Mouse (Mus musculus) limb, embryonic 11.5 days (tissue): ENCODE results near the gene Dlgap5. TPM values are rescaled to one million over a fixed set of nuclear protein-coding genes. Genes with fewer than 3 reads are reported as not detected.

ENCODE experiments used
- ATAC-seq: fragments of 200-750 bp; cut with Nextera tagmentation; 2 replicates; pipeline ENCODE4 v1.8.0; 2017; ENCODE audit warnings: low read depth; ENCODE audit not compliant: insufficient number of reproducible peaks, low FRiP score, low TSS enrichment
- DNase-seq: peaks from one replicate; pipeline ENCODE4 v3.0.0-alpha.2; 2015; ENCODE audit warnings: low spot score
- H3K27ac ChIP-seq: fragments of 300-500 bp; sonication (generic); replicated peaks from 2 replicates; pipeline ENCODE4 v1.5.1; 2014; ENCODE audit warnings: low read depth, mild to moderate bottlenecking, low read length
- H3K27me3 ChIP-seq: fragments of 300-500 bp; sonication (generic); 2 replicates; pipeline ENCODE4 v1.6.1; 2014; ENCODE audit warnings: mild to moderate bottlenecking, low read length, mixed read lengths; ENCODE audit not compliant: control insufficient read depth, insufficient read depth
- H3K36me3 ChIP-seq: fragments of 300-500 bp; sonication (generic); 2 replicates; pipeline ENCODE4 v1.6.1; 2014; ENCODE audit warnings: mild to moderate bottlenecking, low read length, moderate library complexity, mixed read lengths; ENCODE audit not compliant: control insufficient read depth, insufficient read depth
- H3K4me1 ChIP-seq: fragments of 300-500 bp; sonication (generic); 2 replicates; pipeline ENCODE4 v1.6.1; 2014; ENCODE audit warnings: low read length, mixed read lengths; ENCODE audit not compliant: control insufficient read depth, insufficient read depth
- H3K4me2 ChIP-seq: fragments of 300-500 bp; sonication (generic); 2 replicates; pipeline ENCODE4 v1.6.1; 2014; ENCODE audit warnings: low read depth, mild to moderate bottlenecking, moderate library complexity; ENCODE audit not compliant: severe bottlenecking
- H3K4me3 ChIP-seq: fragments of 300-500 bp; sonication (generic); 2 replicates; pipeline ENCODE4 v1.5.1; 2014; ENCODE audit warnings: low read depth, low read length
- H3K9ac ChIP-seq: fragments of 300-500 bp; sonication (generic); 2 replicates; pipeline ENCODE4 v1.6.1; 2014; ENCODE audit warnings: mild to moderate bottlenecking, low read length
- H3K9me3 ChIP-seq: fragments of 300-500 bp; sonication (generic); 2 replicates; pipeline ENCODE4 v1.6.1; 2016; ENCODE audit warnings: low read length; ENCODE audit not compliant: control insufficient read depth
- WGBS: fragments of 180-500 bp; shearing (Covaris S2); extraction: QIAGEN DNeasy Blood & Tissue Kit; methylation state at CpG from one replicate; pipeline ENCODE4 v1.1.7; 2014; 5-methylcytosine and 5-hydroxymethylcytosine counted together
- polyA plus RNA-seq: library from polyadenylated mRNA; unstranded; fragments of >200 nt; fragmentation: Nextera tagmentation; extraction: Ambion mirVana; gene quantifications from 2 replicates; pipeline ENCODE4 v1.2.1, GENCODE M21; 2014

Dlgap5 gene
- polyA plus RNA-seq, 1 experiment from 2014 or later: 79.6 TPM

GRCm38 (mm10) chr14:47418666-47418991 is 422 bp upstream of the Dlgap5 start:
- no peak overlapping the region for H3K27ac ChIP-seq
- no peak for DNase-seq
- H3K4me1 ChIP-seq: peaks cover 7% of the 10 kb centered on the region; the same call in 1 of the 2 replicates
- H3K4me2 ChIP-seq: peak overlapping the region; percentile 38
- peak overlapping the region; percentile 40; the same call in 1 of the 2 replicates for H3K9ac ChIP-seq
- peaks cover 8% of the 10 kb centered on the region for H3K36me3 ChIP-seq
- H3K27me3 ChIP-seq: no peaks in the 10 kb centered on the region
- no peak for ATAC-seq
- 57% methylated on average over 5 of the region's 5 CpGs for WGBS
- no peaks in the 10 kb centered on the region for H3K9me3 ChIP-seq
- H3K4me3 ChIP-seq: peak overlapping the region; percentile 56

GRCm38 (mm10) chr14:47417346-47417745 is 861 bp downstream of the Dlgap5 start:
- 32% methylated on average over 3 of the region's 3 CpGs for WGBS
- H3K9ac ChIP-seq: peak overlapping the region; percentile 60
- peak overlapping the region; percentile 85 for H3K4me2 ChIP-seq
- no peak for DNase-seq
- peaks cover 10% of the 10 kb centered on the region for H3K36me3 ChIP-seq
- H3K9me3 ChIP-seq: no peaks in the 10 kb centered on the region
- H3K27me3 ChIP-seq: no peaks in the 10 kb centered on the region
- peaks cover 7% of the 10 kb centered on the region; the same call in 1 of the 2 replicates for H3K4me1 ChIP-seq
- H3K27ac ChIP-seq: 0 out of 2 replicates have a peak overlapping the region, but pooled peaks have one; percentile 51
- ATAC-seq: no peak
- peak overlapping the region; percentile 56 for H3K4me3 ChIP-seq

- H3K9me3 ChIP-seq: no peaks in the 10 kb centered on the region
- H3K36me3 ChIP-seq: peaks cover 46% of the 10 kb centered on the region
- H3K4me2 ChIP-seq: no peak overlapping the region
- no peak for DNase-seq
- no peak overlapping the region for H3K27ac ChIP-seq
- H3K4me3 ChIP-seq: no peak overlapping the region
- H3K4me1 ChIP-seq: no peaks in the 10 kb centered on the region
- H3K27me3 ChIP-seq: no peaks in the 10 kb centered on the region
- 90% methylated on average over 9 of the region's 9 CpGs for WGBS
- H3K9ac ChIP-seq: no peak overlapping the region
- ATAC-seq: no peak
Observed at GRCm38 (mm10) chr14:47406000-47406399, 12.2 kb downstream of the Dlgap5 start.

- no peaks in the 10 kb centered on the region for H3K4me1 ChIP-seq
- WGBS: 91% methylated on average over 8 of the region's 8 CpGs
- no peak for DNase-seq
- H3K36me3 ChIP-seq: peaks cover 48% of the 10 kb centered on the region
- no peak overlapping the region for H3K4me2 ChIP-seq
- H3K4me3 ChIP-seq: no peak overlapping the region
- no peak for ATAC-seq
- no peak overlapping the region for H3K9ac ChIP-seq
- no peak overlapping the region for H3K27ac ChIP-seq
- H3K9me3 ChIP-seq: no peaks in the 10 kb centered on the region
- no peaks in the 10 kb centered on the region for H3K27me3 ChIP-seq
Observed at GRCm38 (mm10) chr14:47402735-47403134, 15.5 kb downstream of the Dlgap5 start.

DNA sequence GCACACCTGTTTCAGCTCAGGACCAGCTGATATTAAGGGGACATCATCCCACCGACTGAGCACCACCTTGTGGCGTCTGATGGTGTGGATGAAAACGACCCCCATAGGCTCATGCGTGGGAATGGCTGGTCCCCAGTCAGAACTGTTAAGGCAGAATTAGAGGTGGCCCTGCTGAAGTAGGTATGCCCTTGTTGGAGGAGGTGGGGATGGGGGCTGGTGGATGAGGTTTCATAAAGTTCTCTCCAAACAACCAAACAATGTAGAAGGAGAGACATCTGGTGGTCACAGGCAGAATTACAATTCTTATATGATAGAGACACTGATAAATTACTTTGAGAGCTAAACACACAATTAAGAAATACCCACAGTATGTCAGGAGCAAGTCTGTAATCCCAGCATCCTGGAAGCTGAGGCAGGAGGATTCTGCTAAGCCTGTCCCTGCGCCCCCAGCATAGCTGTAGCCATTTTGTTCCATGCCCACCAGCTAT is 22.0 kb downstream of the Dlgap5 start:
- H3K36me3 ChIP-seq: peaks cover 38% of the 10 kb centered on the region
- H3K9me3 ChIP-seq: no peaks in the 10 kb centered on the region
- no peak overlapping the region for H3K9ac ChIP-seq
- no peak overlapping the region for H3K4me2 ChIP-seq
- no peak overlapping the region for H3K4me3 ChIP-seq
- no peak for ATAC-seq
- no peak overlapping the region for H3K27ac ChIP-seq
- no peaks in the 10 kb centered on the region for H3K27me3 ChIP-seq
- WGBS: 72% methylated on average over 5 of the region's 5 CpGs
- H3K4me1 ChIP-seq: no peaks in the 10 kb centered on the region
- DNase-seq: peak; percentile 28

DNA sequence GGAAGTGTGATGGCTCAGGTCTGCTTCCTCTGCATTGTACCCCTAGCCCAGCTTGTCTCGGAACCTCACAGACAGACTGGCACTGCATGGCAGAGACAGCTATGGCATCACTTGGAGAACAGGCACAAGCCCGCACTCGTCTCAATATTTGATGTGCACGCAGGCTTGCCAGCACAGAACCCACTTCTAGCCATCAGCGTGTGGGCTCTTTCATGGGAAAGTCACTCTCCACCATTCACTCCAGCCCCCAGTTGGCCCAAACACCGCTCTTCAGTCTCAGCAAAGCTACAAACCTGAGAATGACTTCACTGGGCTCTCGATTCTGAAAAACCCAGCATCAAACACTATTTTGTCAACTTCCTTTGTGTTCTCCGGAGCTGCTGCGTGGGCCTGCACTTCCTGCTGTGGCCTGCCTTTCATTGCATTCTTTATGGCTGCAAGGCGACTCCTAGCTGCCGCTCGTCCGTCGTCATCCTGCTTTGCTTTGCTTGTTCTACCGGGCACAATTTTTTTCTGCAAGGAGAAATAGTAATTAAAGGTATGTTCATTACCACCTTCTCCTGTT is 22.7 kb downstream of the Dlgap5 start:
- no peak overlapping the region for H3K4me3 ChIP-seq
- H3K4me2 ChIP-seq: no peak overlapping the region
- no peak for ATAC-seq
- 91% methylated on average over 15 of the region's 15 CpGs for WGBS
- H3K27ac ChIP-seq: no peak overlapping the region
- no peak overlapping the region for H3K9ac ChIP-seq
- no peaks in the 10 kb centered on the region for H3K4me1 ChIP-seq
- no peaks in the 10 kb centered on the region for H3K9me3 ChIP-seq
- H3K27me3 ChIP-seq: no peaks in the 10 kb centered on the region
- peaks cover 36% of the 10 kb centered on the region for H3K36me3 ChIP-seq
- DNase-seq: no peak

DNA sequence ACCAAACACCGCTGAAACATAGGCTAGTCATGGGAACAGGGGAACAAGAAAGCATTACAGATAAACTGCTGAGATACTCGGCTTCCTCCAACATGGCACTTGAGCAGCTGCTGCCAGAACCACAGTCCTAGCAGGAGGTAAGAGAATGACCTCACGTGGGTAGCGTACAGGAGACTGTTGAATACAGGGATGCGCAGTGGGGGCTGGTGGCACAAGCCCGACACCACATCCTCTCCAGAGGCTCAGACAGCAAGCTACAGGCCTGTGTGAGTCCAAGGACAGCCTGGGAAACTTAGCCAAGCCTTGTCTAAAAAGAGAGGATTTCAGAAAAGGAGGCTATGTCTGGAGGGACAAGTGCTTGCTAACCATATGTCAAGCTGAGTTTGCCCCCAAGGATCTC is 23.2 kb downstream of the Dlgap5 start:
- Histone ChIP-seq H3K9me3 (no peaks in the 10 kb centered on the region), H3K4me2 (no peak overlapping the region), H3K36me3 (peaks cover 35% of the 10 kb centered on the region), H3K27ac (no peak overlapping the region), H3K27me3 (no peaks in the 10 kb centered on the region), H3K9ac (no peak overlapping the region), H3K4me3 (no peak overlapping the region), H3K4me1 (no peaks in the 10 kb centered on the region)
- DNase-seq (no peak), ATAC-seq (no peak)
- 95% methylated on average over 6 of the region's 6 CpGs for WGBS

DNA sequence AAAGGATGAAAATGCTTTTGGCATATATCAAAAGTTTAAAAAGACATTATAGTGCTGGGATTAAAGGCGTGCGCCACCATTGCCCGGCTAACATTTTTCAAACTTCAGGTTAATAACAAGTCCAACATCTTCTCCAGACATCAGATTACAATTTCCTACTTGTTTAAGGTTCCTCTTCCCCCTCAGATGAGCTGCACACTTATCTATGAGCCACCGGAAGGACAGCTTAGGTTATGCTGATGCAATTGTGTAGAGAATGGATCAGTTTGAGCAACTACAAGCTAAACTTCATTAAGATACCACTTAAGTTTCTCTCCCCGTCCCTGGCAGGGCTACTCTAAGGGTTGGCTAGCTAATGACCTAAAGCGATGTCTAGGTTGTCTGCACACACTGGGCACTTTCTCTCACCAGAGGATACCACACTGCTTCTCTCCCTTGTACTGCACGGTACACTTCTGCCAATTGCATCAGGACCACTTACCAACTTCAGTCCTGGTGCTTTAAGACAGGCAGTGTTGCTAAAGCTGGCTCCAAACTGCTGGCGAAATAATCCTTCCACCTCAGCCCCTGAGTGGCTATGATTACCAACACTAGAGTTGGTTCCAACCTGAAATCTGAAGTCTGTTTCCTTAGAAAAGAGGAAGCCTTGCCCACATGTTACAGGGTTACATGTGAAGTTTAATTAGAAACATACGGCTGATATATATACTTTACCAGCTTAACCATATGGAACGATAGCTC is 24.7 kb downstream of the Dlgap5 start:
- no peak for ATAC-seq
- H3K27ac ChIP-seq: no peak overlapping the region
- H3K4me1 ChIP-seq: no peaks in the 10 kb centered on the region
- H3K9me3 ChIP-seq: no peaks in the 10 kb centered on the region
- H3K36me3 ChIP-seq: peaks cover 30% of the 10 kb centered on the region
- H3K4me2 ChIP-seq: no peak overlapping the region
- WGBS: 86% methylated on average over 10 of the region's 10 CpGs
- no peaks in the 10 kb centered on the region for H3K27me3 ChIP-seq
- no peak overlapping the region for H3K9ac ChIP-seq
- no peak overlapping the region for H3K4me3 ChIP-seq
- DNase-seq: no peak
